Mouse (Mus musculus): Measurements from ENCODE around the gene Qars. TPM values are rescaled to one million over a fixed set of nuclear protein-coding genes. Genes with fewer than 3 reads are reported as not detected.

Gene Qars
- polyA plus RNA-seq, 1 experiment, result 110 TPM

- 0 out of 2 replicates have a peak, but pooled peaks have one; percentile 10 for TF ChIP-seq POLR2A (IDR thresholded peaks at IDR 0.05; ENCODE audit: extremely low read depth, insufficient read depth, low read length)
- no peak for TF ChIP-seq CTCF (IDR thresholded peaks at IDR 0.05; ENCODE audit: extremely low read depth, insufficient read depth, low read length)
- peaks cover 3% of the 10 kb centered on the region; the same call in 1 of the 2 replicates for H3K4me1 ChIP-seq (ENCODE audit: control insufficient read depth, insufficient read depth, low read length)
- peak overlapping the region; percentile 66 for H3K27ac ChIP-seq (ENCODE audit: insufficient read depth, low read length)
- peak overlapping the region; percentile 83 for H3K4me3 ChIP-seq (ENCODE audit: insufficient read depth, low read length)
Measured at GRCm38 (mm10) chr9:108517931-108518332, 10.4 kb downstream of the Qars start.

GRCm38 (mm10) chr9:108521604-108522003 lies 14.1 kb downstream of the Qars start:
- H3K4me3 ChIP-seq (ENCODE audit: insufficient read depth, low read length), result no peak overlapping the region
- TF ChIP-seq POLR2A (IDR thresholded peaks at IDR 0.05; ENCODE audit: extremely low read depth, insufficient read depth, low read length) (no peak), CTCF (IDR thresholded peaks at IDR 0.05; ENCODE audit: extremely low read depth, insufficient read depth, low read length) (no peak)
- H3K4me1 ChIP-seq (ENCODE audit: control insufficient read depth, insufficient read depth, low read length), result peaks cover 3% of the 10 kb centered on the region; the same call in 1 of the 2 replicates
- no peak overlapping the region for H3K27ac ChIP-seq (ENCODE audit: insufficient read depth, low read length)

DNA sequence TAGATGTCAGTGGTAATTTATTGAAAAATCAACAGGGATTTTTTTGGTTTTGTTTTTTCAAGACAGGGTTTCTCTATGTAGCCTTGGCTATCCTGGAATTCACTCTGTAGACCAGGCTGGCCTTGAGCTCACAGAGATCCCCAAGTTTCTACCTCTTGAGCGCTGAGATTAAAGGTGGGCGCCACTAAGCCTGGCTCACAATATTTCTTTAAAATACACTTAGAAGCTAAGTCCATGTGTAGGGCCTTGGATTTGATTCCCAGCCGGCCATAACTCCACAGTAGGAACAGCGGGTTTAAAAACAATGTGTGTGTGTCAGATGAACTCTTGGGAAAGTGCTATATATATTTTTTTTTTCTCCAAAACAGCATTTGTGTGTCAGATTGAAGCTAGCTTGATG lies 15.8 kb downstream of the Qars start:
- no peak overlapping the region for H3K4me3 ChIP-seq (ENCODE audit: insufficient read depth, low read length)
- TF ChIP-seq CTCF (IDR thresholded peaks at IDR 0.05; ENCODE audit: extremely low read depth, insufficient read depth, low read length), result no peak
- no peak for TF ChIP-seq POLR2A (IDR thresholded peaks at IDR 0.05; ENCODE audit: extremely low read depth, insufficient read depth, low read length)
- peaks cover 3% of the 10 kb centered on the region; the same call in 1 of the 2 replicates for H3K4me1 ChIP-seq (ENCODE audit: control insufficient read depth, insufficient read depth, low read length)
- no peak overlapping the region for H3K27ac ChIP-seq (ENCODE audit: insufficient read depth, low read length)

GRCm38 (mm10) chr9:108525400-108525799 lies 17.9 kb downstream of the Qars start:
- Histone ChIP-seq H3K4me3 (ENCODE audit: insufficient read depth, low read length) (no peak overlapping the region), H3K4me1 (ENCODE audit: control insufficient read depth, insufficient read depth, low read length) (no peaks in the 10 kb centered on the region; the same call in 1 of the 2 replicates), H3K27ac (ENCODE audit: insufficient read depth, low read length) (no peak overlapping the region)
- no peak for TF ChIP-seq POLR2A (IDR thresholded peaks at IDR 0.05; ENCODE audit: extremely low read depth, insufficient read depth, low read length)
- no peak for TF ChIP-seq CTCF (IDR thresholded peaks at IDR 0.05; ENCODE audit: extremely low read depth, insufficient read depth, low read length)

DNA sequence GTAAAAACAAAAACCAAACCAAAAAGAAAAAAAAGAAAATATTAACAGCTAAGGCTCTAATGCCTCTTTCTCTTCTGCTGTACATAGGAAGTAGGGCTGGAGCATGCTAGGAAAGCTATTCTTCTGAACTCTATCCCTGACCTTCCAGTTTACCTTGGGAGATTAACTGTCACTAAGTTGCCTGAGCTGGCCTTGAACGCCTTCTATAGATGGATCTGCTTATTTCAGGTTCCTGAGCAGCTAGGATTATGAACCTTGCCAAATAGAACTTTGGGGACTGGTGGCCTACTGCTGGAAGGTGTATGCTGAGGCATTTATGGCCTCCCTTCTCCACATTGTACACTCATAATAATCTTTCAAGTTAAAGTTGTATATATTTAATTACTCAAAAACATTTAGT lies 23.4 kb downstream of the Qars start:
- TF ChIP-seq POLR2A (IDR thresholded peaks at IDR 0.05; ENCODE audit: extremely low read depth, insufficient read depth, low read length) (no peak), CTCF (IDR thresholded peaks at IDR 0.05; ENCODE audit: extremely low read depth, insufficient read depth, low read length) (no peak)
- Histone ChIP-seq H3K4me1 (ENCODE audit: control insufficient read depth, insufficient read depth, low read length) (no peaks in the 10 kb centered on the region), H3K27ac (ENCODE audit: insufficient read depth, low read length) (no peak overlapping the region), H3K4me3 (ENCODE audit: insufficient read depth, low read length) (no peak overlapping the region)

DNA sequence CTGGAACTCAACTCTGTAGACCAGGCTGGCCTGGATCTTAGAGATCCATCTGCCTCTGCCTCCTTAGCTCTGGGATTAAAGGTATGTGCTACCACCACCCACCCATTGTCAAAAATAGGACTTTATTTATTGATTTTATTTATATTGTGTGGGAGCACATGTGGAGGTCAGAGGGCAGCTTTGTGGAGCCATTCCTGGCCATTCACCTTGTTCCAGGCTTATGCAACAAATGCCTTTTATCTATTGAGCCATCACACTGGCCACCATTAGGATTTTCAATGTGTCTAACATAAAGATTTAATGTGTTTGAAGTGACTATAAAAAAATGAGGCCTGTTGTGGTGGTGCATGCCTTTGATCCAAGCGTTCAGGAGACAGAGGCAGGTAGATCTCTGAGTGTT lies 24.0 kb downstream of the Qars start:
- TF ChIP-seq CTCF (IDR thresholded peaks at IDR 0.05; ENCODE audit: extremely low read depth, insufficient read depth, low read length) (no peak), POLR2A (IDR thresholded peaks at IDR 0.05; ENCODE audit: extremely low read depth, insufficient read depth, low read length) (no peak)
- Histone ChIP-seq H3K4me1 (ENCODE audit: control insufficient read depth, insufficient read depth, low read length) (no peaks in the 10 kb centered on the region), H3K27ac (ENCODE audit: insufficient read depth, low read length) (no peak overlapping the region), H3K4me3 (ENCODE audit: insufficient read depth, low read length) (no peak overlapping the region)

GRCm38 (mm10) chr9:108540846-108541245 lies 33.3 kb downstream of the Qars start:
- no peak for TF ChIP-seq CTCF (IDR thresholded peaks at IDR 0.05; ENCODE audit: extremely low read depth, insufficient read depth, low read length)
- no peak for TF ChIP-seq POLR2A (IDR thresholded peaks at IDR 0.05; ENCODE audit: extremely low read depth, insufficient read depth, low read length)
- Histone ChIP-seq H3K27ac (ENCODE audit: insufficient read depth, low read length) (no peak overlapping the region), H3K4me3 (ENCODE audit: insufficient read depth, low read length) (no peak overlapping the region), H3K4me1 (ENCODE audit: control insufficient read depth, insufficient read depth, low read length) (no peaks in the 10 kb centered on the region)

DNA sequence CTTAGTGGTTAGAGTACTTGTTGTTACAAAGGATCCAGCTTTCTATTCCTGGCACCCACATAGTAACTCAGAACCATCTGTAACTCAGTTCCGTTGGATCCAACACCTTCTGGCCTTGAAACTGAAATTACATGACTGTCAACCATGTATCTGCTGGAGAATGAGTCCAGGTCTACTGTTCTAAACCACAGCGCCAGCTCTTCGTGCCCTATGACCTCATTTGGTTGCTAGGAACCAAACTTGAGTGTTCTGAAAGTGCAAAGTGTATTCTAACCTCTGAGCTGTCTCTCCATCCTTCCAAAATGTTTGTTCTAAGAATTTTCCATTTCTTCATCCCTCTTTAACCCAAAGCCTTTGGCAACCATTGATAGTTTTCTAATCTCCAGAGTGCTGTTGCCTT lies 38.5 kb downstream of the Qars start:
- Histone ChIP-seq H3K4me1 (ENCODE audit: control insufficient read depth, insufficient read depth, low read length) (no peaks in the 10 kb centered on the region), H3K27ac (ENCODE audit: insufficient read depth, low read length) (no peak overlapping the region), H3K4me3 (ENCODE audit: insufficient read depth, low read length) (no peak overlapping the region)
- no peak for TF ChIP-seq CTCF (IDR thresholded peaks at IDR 0.05; ENCODE audit: extremely low read depth, insufficient read depth, low read length)

DNA sequence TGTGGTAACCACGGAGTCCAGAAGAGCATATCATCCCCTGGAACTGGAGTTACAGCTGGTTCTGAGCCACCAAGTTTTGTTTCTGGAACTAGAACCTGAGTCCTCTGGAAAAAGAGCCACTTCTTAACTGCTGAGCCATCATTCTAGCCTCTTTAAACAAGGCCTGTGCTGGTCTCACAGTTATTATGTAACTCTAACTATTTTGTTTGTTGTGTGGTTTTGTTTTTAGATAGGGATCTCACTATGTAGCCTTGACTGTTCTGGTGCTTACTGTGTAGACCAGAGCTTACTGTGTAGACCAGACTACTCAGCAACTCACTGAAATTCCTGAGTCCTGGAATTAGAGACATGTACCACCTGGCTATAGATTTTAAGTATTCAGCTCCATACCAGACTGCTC lies 39.4 kb downstream of the Qars start:
- H3K4me1 ChIP-seq (ENCODE audit: control insufficient read depth, insufficient read depth, low read length), result no peaks in the 10 kb centered on the region
- TF ChIP-seq CTCF (IDR thresholded peaks at IDR 0.05; ENCODE audit: extremely low read depth, insufficient read depth, low read length) (no peak), POLR2A (IDR thresholded peaks at IDR 0.05; ENCODE audit: extremely low read depth, insufficient read depth, low read length) (no peak)
- H3K4me3 ChIP-seq (ENCODE audit: insufficient read depth, low read length), result no peak overlapping the region
- no peak overlapping the region for H3K27ac ChIP-seq (ENCODE audit: insufficient read depth, low read length)

GRCm38 (mm10) chr9:108559169-108559568 lies 51.7 kb downstream of the Qars start:
- peaks cover 2% of the 10 kb centered on the region; the same call in 1 of the 2 replicates for H3K4me1 ChIP-seq (ENCODE audit: control insufficient read depth, insufficient read depth, low read length)
- TF ChIP-seq POLR2A (IDR thresholded peaks at IDR 0.05; ENCODE audit: extremely low read depth, insufficient read depth, low read length) (no peak), CTCF (IDR thresholded peaks at IDR 0.05; ENCODE audit: extremely low read depth, insufficient read depth, low read length) (no peak)
- no peak overlapping the region for H3K4me3 ChIP-seq (ENCODE audit: insufficient read depth, low read length)
- H3K27ac ChIP-seq (ENCODE audit: insufficient read depth, low read length), result no peak overlapping the region
